Mouse (Mus musculus): ENCODE results near the gene Mrvi1. TPM values are rescaled to one million over a fixed set of nuclear protein-coding genes. Genes with fewer than 3 reads are reported as not detected.

Mrvi1 gene
- polyA plus RNA-seq, 1 experiment from 2014 or later, result 0.61 TPM

GRCm38 (mm10) chr7:110977699-110978392 is 4.4 kb downstream of the Mrvi1 start:
- Histone ChIP-seq H3K4me1 (replicated peaks) (peaks cover 23% of the 10 kb centered on the region), H3K9me3 (no peaks in the 10 kb centered on the region), H3K4me3 (replicated peaks) (no peak overlapping the region), H3K27me3 (no peaks in the 10 kb centered on the region), H3K9ac (replicated peaks) (no peak overlapping the region), H3K4me2 (no peak overlapping the region), H3K27ac (no peak overlapping the region), H3K36me3 (no peaks in the 10 kb centered on the region)
- WGBS, result 92% methylated on average over 7 of the region's 7 CpGs
- ATAC-seq (ENCODE audit: insufficient number of reproducible peaks, insufficient read depth, low FRiP score, low TSS enrichment, low read depth), result no peak

- Histone ChIP-seq H3K27me3 (no peaks in the 10 kb centered on the region), H3K4me1 (replicated peaks) (0 out of 2 replicates have a peak, but pooled peaks cover 4% of the 10 kb centered on the region), H3K4me2 (no peak overlapping the region), H3K27ac (no peak overlapping the region), H3K36me3 (no peaks in the 10 kb centered on the region), H3K9ac (replicated peaks) (no peak overlapping the region), H3K4me3 (replicated peaks) (no peak overlapping the region), H3K9me3 (no peaks in the 10 kb centered on the region)
- no peak for ATAC-seq (ENCODE audit: insufficient number of reproducible peaks, insufficient read depth, low FRiP score, low TSS enrichment, low read depth)
- 64% methylated on average over 4 of the region's 4 CpGs for WGBS
Measured at GRCm38 (mm10) chr7:110973450-110973849, 8.8 kb downstream of the Mrvi1 start.

- WGBS, result 76% methylated on average over 2 of the region's 2 CpGs
Measured at GRCm38 (mm10) chr7:110972796-110973195, 9.5 kb downstream of the Mrvi1 start.

GRCm38 (mm10) chr7:110967373-110967772 is 14.9 kb downstream of the Mrvi1 start:
- Histone ChIP-seq H3K36me3 (no peaks in the 10 kb centered on the region), H3K9ac (replicated peaks) (no peak overlapping the region), H3K4me3 (replicated peaks) (no peak overlapping the region), H3K4me2 (no peak overlapping the region), H3K4me1 (replicated peaks) (no peaks in the 10 kb centered on the region), H3K27me3 (no peaks in the 10 kb centered on the region), H3K27ac (no peak overlapping the region), H3K9me3 (no peaks in the 10 kb centered on the region)
- ATAC-seq (ENCODE audit: insufficient number of reproducible peaks, insufficient read depth, low FRiP score, low TSS enrichment, low read depth), result no peak
- WGBS, result 69% methylated on average over 4 of the region's 4 CpGs

More at GRCm38 (mm10) chr7:110972796-110973195, 9.5 kb downstream of the Mrvi1 start:
- H3K9me3 ChIP-seq, result no peaks in the 10 kb centered on the region
- no peak overlapping the region for H3K27ac ChIP-seq
- H3K4me1 ChIP-seq (replicated peaks), result 0 out of 2 replicates have a peak, but pooled peaks cover 4% of the 10 kb centered on the region
- H3K9ac ChIP-seq (replicated peaks), result no peak overlapping the region
- no peak overlapping the region for H3K4me3 ChIP-seq (replicated peaks)
- H3K27me3 ChIP-seq, result no peaks in the 10 kb centered on the region
- H3K4me2 ChIP-seq, result no peak overlapping the region
- no peak for ATAC-seq (ENCODE audit: insufficient number of reproducible peaks, insufficient read depth, low FRiP score, low TSS enrichment, low read depth)
- H3K36me3 ChIP-seq, result no peaks in the 10 kb centered on the region

- no peak for ATAC-seq (ENCODE audit: insufficient number of reproducible peaks, insufficient read depth, low FRiP score, low TSS enrichment, low read depth)
- Histone ChIP-seq H3K9ac (replicated peaks) (no peak overlapping the region), H3K4me2 (no peak overlapping the region), H3K9me3 (no peaks in the 10 kb centered on the region), H3K27me3 (no peaks in the 10 kb centered on the region), H3K4me1 (replicated peaks) (no peaks in the 10 kb centered on the region), H3K4me3 (replicated peaks) (no peak overlapping the region), H3K27ac (no peak overlapping the region), H3K36me3 (no peaks in the 10 kb centered on the region)
- 93% methylated on average over 5 of the region's 5 CpGs for WGBS
Measured at GRCm38 (mm10) chr7:110966853-110967252, 15.4 kb downstream of the Mrvi1 start.

GRCm38 (mm10) chr7:110965387-110965786 is 16.9 kb downstream of the Mrvi1 start:
- Histone ChIP-seq H3K4me1 (replicated peaks) (no peaks in the 10 kb centered on the region), H3K27ac (no peak overlapping the region), H3K9ac (replicated peaks) (no peak overlapping the region), H3K4me3 (replicated peaks) (no peak overlapping the region), H3K36me3 (no peaks in the 10 kb centered on the region), H3K4me2 (no peak overlapping the region), H3K9me3 (no peaks in the 10 kb centered on the region), H3K27me3 (no peaks in the 10 kb centered on the region)
- no peak for ATAC-seq (ENCODE audit: insufficient number of reproducible peaks, insufficient read depth, low FRiP score, low TSS enrichment, low read depth)
- 80% methylated on average over 3 of the region's 3 CpGs for WGBS

- Histone ChIP-seq H3K27me3 (no peaks in the 10 kb centered on the region), H3K27ac (no peak overlapping the region), H3K4me1 (replicated peaks) (no peaks in the 10 kb centered on the region), H3K36me3 (no peaks in the 10 kb centered on the region), H3K4me3 (replicated peaks) (no peak overlapping the region), H3K9ac (replicated peaks) (no peak overlapping the region), H3K9me3 (no peaks in the 10 kb centered on the region), H3K4me2 (no peak overlapping the region)
- ATAC-seq (ENCODE audit: insufficient number of reproducible peaks, insufficient read depth, low FRiP score, low TSS enrichment, low read depth), result no peak
- 72% methylated on average over 3 of the region's 3 CpGs for WGBS
Measured at GRCm38 (mm10) chr7:110963655-110963997, 18.6 kb downstream of the Mrvi1 start.

- no peaks in the 10 kb centered on the region for H3K9me3 ChIP-seq
- WGBS, result 61% methylated on average over 9 of the region's 9 CpGs
- ATAC-seq (ENCODE audit: insufficient number of reproducible peaks, insufficient read depth, low FRiP score, low TSS enrichment, low read depth), result no peak
- H3K36me3 ChIP-seq, result no peaks in the 10 kb centered on the region
- H3K27me3 ChIP-seq, result no peaks in the 10 kb centered on the region
- 0 out of 2 replicates have a peak, but pooled peaks cover under 1% of the 10 kb centered on the region for H3K4me1 ChIP-seq (replicated peaks)
- no peak overlapping the region for H3K9ac ChIP-seq (replicated peaks)
- H3K4me3 ChIP-seq (replicated peaks), result no peak overlapping the region
- H3K4me2 ChIP-seq, result no peak overlapping the region
- H3K27ac ChIP-seq, result no peak overlapping the region
Measured at GRCm38 (mm10) chr7:110962943-110963654, 19.2 kb downstream of the Mrvi1 start.

GRCm38 (mm10) chr7:110962497-110962896 is 19.8 kb downstream of the Mrvi1 start:
- no peak overlapping the region for H3K9ac ChIP-seq (replicated peaks)
- ATAC-seq (ENCODE audit: insufficient number of reproducible peaks, insufficient read depth, low FRiP score, low TSS enrichment, low read depth), result no peak
- no peaks in the 10 kb centered on the region for H3K9me3 ChIP-seq
- WGBS, result 90% methylated on average over 3 of the region's 3 CpGs
- no peak overlapping the region for H3K27ac ChIP-seq
- no peaks in the 10 kb centered on the region for H3K27me3 ChIP-seq
- no peak overlapping the region for H3K4me2 ChIP-seq
- no peaks in the 10 kb centered on the region for H3K36me3 ChIP-seq
- 0 out of 2 replicates have a peak, but pooled peaks cover 6% of the 10 kb centered on the region for H3K4me1 ChIP-seq (replicated peaks)
- H3K4me3 ChIP-seq (replicated peaks), result no peak overlapping the region

GRCm38 (mm10) chr7:110956422-110957170 is 25.7 kb downstream of the Mrvi1 start:
- 84% methylated on average over 14 of the region's 14 CpGs for WGBS
- H3K27me3 ChIP-seq, result no peaks in the 10 kb centered on the region
- 0 out of 2 replicates have a peak, but pooled peaks cover 6% of the 10 kb centered on the region for H3K4me1 ChIP-seq (replicated peaks)
- H3K27ac ChIP-seq, result no peak overlapping the region
- H3K36me3 ChIP-seq, result no peaks in the 10 kb centered on the region
- no peak for ATAC-seq (ENCODE audit: insufficient number of reproducible peaks, insufficient read depth, low FRiP score, low TSS enrichment, low read depth)
- no peak overlapping the region for H3K4me2 ChIP-seq
- no peak overlapping the region for H3K4me3 ChIP-seq (replicated peaks)
- H3K9me3 ChIP-seq, result no peaks in the 10 kb centered on the region
- H3K9ac ChIP-seq (replicated peaks), result no peak overlapping the region

- Histone ChIP-seq H3K4me1 (replicated peaks) (0 out of 2 replicates have a peak, but pooled peaks cover 6% of the 10 kb centered on the region), H3K9me3 (no peaks in the 10 kb centered on the region), H3K27ac (no peak overlapping the region), H3K27me3 (no peaks in the 10 kb centered on the region), H3K36me3 (no peaks in the 10 kb centered on the region), H3K9ac (replicated peaks) (no peak overlapping the region), H3K4me2 (no peak overlapping the region), H3K4me3 (replicated peaks) (no peak overlapping the region)
- ATAC-seq (ENCODE audit: insufficient number of reproducible peaks, insufficient read depth, low FRiP score, low TSS enrichment, low read depth), result no peak
- WGBS, result 81% methylated on average over 2 of the region's 2 CpGs
Measured at GRCm38 (mm10) chr7:110955576-110955975, 26.7 kb downstream of the Mrvi1 start.
